16 mouse cellular contexts compared by ENCODE assay signal in the genomic region with DNA sequence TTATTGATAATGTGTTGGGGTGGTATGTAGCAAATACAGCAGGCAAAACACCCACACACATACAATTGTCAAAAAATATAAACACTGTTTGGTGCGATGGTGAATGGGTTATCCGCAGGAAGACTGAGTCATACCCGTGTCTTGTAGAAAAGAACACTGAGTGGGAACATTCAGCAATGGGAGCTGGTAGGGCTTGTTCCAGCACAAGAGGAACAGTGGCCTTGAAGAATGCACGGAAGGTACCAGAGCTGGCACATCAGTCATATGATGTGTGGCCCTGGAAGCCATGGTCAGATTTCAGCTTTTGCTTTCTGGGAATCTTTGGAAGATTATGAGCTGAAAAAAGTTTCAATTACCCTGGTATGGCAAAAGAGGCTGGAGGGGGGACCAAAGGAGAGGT.
"Had no signal": no experiment of that assay in that cellular context is flagged by ENCODE, and none has a peak within 500 bp of the region (broad histone marks: within the 10 kb centered on the region; RNA-seq: fewer than 3 reads in every experiment).

No protein-coding gene starts in this region.

- DNase-seq: retina, postnatal 1 day; right cerebral cortex, adult 18-20 months; right cerebral cortex, postnatal 14 days; right cerebral cortex, postnatal 25 days; right cerebral cortex, postnatal 4 days; spleen, adult 18-20 months; thymus, adult 18-20 months; thymus, adult 2 months; thymus, postnatal 14 days; thymus, postnatal 25 days; thymus, postnatal 36 days; thymus, postnatal 4 days had no signal

- H3K27ac ChIP-seq: neural tube, embryonic 13.5 days; neural tube, embryonic 15.5 days; stomach, embryonic 15.5 days; stomach, postnatal 0 days had no signal

- H3K9me3 ChIP-seq: neural tube, embryonic 13.5 days; neural tube, embryonic 15.5 days; stomach, embryonic 15.5 days had no signal

- H3K36me3 ChIP-seq: neural tube, embryonic 13.5 days; neural tube, embryonic 15.5 days; stomach, embryonic 15.5 days had no signal

- H3K4me2 ChIP-seq: neural tube, embryonic 13.5 days; neural tube, embryonic 15.5 days; stomach, embryonic 15.5 days had no signal

- H3K27me3 ChIP-seq: neural tube, embryonic 13.5 days; neural tube, embryonic 15.5 days; stomach, embryonic 15.5 days had no signal

- H3K4me3 ChIP-seq: neural tube, embryonic 13.5 days; neural tube, embryonic 15.5 days; stomach, embryonic 15.5 days had no signal

- H3K9ac ChIP-seq: neural tube, embryonic 13.5 days; neural tube, embryonic 15.5 days; stomach, embryonic 15.5 days had no signal
